Mouse (Mus musculus): ENCODE measurements around the gene Cinp.

- TF ChIP-seq POLR2A (IDR thresholded peaks at IDR 0.05; ENCODE audit: extremely low read depth, insufficient read depth, low read length) (no peak), CTCF (IDR thresholded peaks at IDR 0.05; ENCODE audit: extremely low read depth, insufficient read depth, low read length) (peak; percentile 87)
Observed at GRCm38 (mm10) chr12:110935983-110936620, 47.2 kb upstream of the Cinp start.
